Mouse (Mus musculus) forebrain, postnatal 0 days (tissue): ENCODE data around the gene Rgl3. TPM values are rescaled to one million over a fixed set of nuclear protein-coding genes. Genes with fewer than 3 reads are reported as not detected.

Experiments used
- ATAC-seq: fragments of 200-750 bp; cut with Nextera tagmentation; 2 replicates; pipeline ENCODE4 v1.8.0; 2017; ENCODE audit warnings: mild to moderate bottlenecking, moderate library complexity
- DNase-seq: peaks from one replicate; pipeline ENCODE4 v3.0.0-alpha.2; 2015
- H3K27ac ChIP-seq: fragments of 300-500 bp; sonication (generic); 2 replicates; pipeline ENCODE4 v1.5.1; 2014; ENCODE audit warnings: low read depth, mild to moderate bottlenecking, antibody characterized with exemption, low read length, moderate library complexity, mixed read lengths
- H3K27me3 ChIP-seq: fragments of 300-500 bp; sonication (generic); 2 replicates; pipeline ENCODE4 v1.6.1; 2014; ENCODE audit warnings: mild to moderate bottlenecking, low read length, mixed read lengths; ENCODE audit not compliant: insufficient read depth
- H3K36me3 ChIP-seq: fragments of 300-500 bp; sonication (generic); 2 replicates; pipeline ENCODE4 v1.6.1; 2014; ENCODE audit warnings: mild to moderate bottlenecking, moderate library complexity; ENCODE audit not compliant: insufficient read depth
- H3K4me1 ChIP-seq: fragments of 300-500 bp; sonication (generic); 2 replicates; pipeline ENCODE4 v1.6.1; 2014; ENCODE audit warnings: antibody characterized with exemption; ENCODE audit not compliant: insufficient read depth
- H3K4me2 ChIP-seq: fragments of 300-500 bp; sonication (generic); 2 replicates; pipeline ENCODE4 v1.6.1; 2014; ENCODE audit warnings: low read depth, mild to moderate bottlenecking, moderate library complexity
- H3K4me3 ChIP-seq: fragments of 300-500 bp; sonication (generic); 2 replicates; pipeline ENCODE4 v1.5.1; 2014; ENCODE audit warnings: low read depth, low read length, mixed read lengths
- H3K9ac ChIP-seq: fragments of 300-500 bp; sonication (generic); 2 replicates; pipeline ENCODE4 v1.6.1; 2014; ENCODE audit warnings: mild to moderate bottlenecking
- H3K9me3 ChIP-seq: fragments of 300-500 bp; sonication (generic); 2 replicates; pipeline ENCODE4 v1.6.1; 2016; ENCODE audit warnings: low read length
- CTCF ChIP-seq: sonication (generic); IDR thresholded peaks from 2 replicates; pipeline ENCODE4 v1.5.1; 2016; ENCODE audit warnings: antibody characterized with exemption, control low read depth, low read depth
- WGBS: fragments of 180-500 bp; shearing (Covaris S2); extraction: QIAGEN DNeasy Blood & Tissue Kit; methylation state at CpG from one replicate; pipeline ENCODE4 v1.1.7; 2014; 5-methylcytosine and 5-hydroxymethylcytosine counted together
- polyA plus RNA-seq: library from polyadenylated mRNA; unstranded; fragments of >200 nt; fragmentation: Nextera tagmentation; extraction: Ambion mirVana; gene quantifications from 2 replicates; pipeline ENCODE4 v1.2.1, GENCODE M21; 2015
- total RNA-seq: library from RNA; depleted of rRNA; stranded (reverse); fragments of >200 nt; gene quantifications from 2 replicates; pipeline ENCODE4 v1.2.3, GENCODE M21; 2014

Gene Rgl3
- total and polyA plus RNA-seq, 2 experiments from 2014 or later: 0.24 to 1.0 TPM

DNA sequence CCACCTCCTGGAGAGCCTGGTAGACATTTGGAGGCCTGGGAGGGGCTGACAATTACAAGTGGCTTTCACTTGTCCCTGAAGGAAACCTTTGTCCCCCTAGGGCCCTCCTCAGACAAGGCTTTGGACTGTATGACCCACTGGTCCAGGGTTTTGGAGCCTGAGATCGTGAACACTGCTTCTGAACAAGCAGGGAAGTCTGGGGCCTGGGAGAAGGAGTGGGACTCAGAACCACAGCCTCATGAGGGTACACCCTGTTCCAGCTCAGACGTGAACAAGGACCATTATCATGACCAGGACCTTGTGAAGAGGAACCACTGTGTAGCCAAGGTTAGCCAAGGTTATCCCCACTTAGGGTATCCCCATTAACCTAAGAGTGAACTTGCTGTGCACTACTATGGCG is 60.0 kb downstream of the Rgl3 start:
- no peak for ATAC-seq
- no peak for TF ChIP-seq CTCF
- H3K27me3 ChIP-seq: no peaks in the 10 kb centered on the region

DNA sequence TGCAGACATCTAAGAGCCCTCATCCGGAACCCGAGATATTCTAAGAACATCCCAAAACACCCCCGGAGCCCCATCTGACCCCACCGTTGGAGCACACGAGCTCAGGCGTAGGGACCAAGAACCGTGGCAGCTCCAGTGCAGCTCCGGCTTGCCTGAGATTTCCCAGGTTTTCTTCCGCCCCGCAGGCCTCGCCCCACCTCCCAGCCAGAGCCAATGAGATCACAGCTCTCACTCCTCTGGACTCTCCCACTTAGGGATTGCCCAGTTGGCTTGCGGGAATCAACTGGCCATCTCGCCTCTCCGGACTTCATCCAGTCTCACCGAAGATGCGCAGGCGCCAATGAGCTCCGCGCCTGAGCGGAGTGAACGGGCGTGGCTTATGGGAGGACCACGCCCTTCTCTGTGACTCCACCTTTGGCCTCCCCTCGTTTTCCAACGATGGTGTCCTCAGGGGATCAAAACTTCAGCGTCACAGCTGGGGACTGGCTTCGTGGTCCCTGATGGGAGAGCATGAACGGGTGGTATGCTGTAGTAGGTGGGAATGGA is 62.0 kb downstream of the Rgl3 start, which contains the start of the genes Ccdc159 and Tmem205:
Gene Ccdc159 (plus strand): TSS at position 264 of the 546 bp plus-strand sequence.
Gene Tmem205 (minus strand): TSS at position 349 of the 546 bp plus-strand sequence.
- DNase-seq: peak; percentile 96
- Histone ChIP-seq H3K36me3 (0 out of 2 replicates have a peak, but pooled peaks cover 3% of the 10 kb centered on the region), H3K9ac (peak within 1 kb of the TSS; percentile 63), H3K4me2 (peak within 1 kb of the TSS; percentile 54), H3K4me1 (peaks cover 10% of the 10 kb centered on the region; the same call in 1 of the 2 replicates), H3K9me3 (no peaks in the 10 kb centered on the region), H3K4me3 (peak within 1 kb of the TSS; percentile 54), H3K27ac (peak within 1 kb of the TSS; percentile 64), H3K27me3 (no peaks in the 10 kb centered on the region)
- under 1% methylated on average over 28 of the region's 28 CpGs for WGBS
- peak; percentile 97 for ATAC-seq
- TF ChIP-seq CTCF: no peak

More for the DNA sequence above, 60.0 kb downstream of the Rgl3 start:
- DNase-seq: no peak
- H3K4me2 ChIP-seq: no peak overlapping the region
- H3K36me3 ChIP-seq: 0 out of 2 replicates have a peak, but pooled peaks cover 3% of the 10 kb centered on the region
- 84% methylated on average over 3 of the region's 3 CpGs for WGBS
- H3K4me1 ChIP-seq: peaks cover 10% of the 10 kb centered on the region; the same call in 1 of the 2 replicates
- no peak overlapping the region for H3K27ac ChIP-seq
- no peak overlapping the region for H3K4me3 ChIP-seq
- no peaks in the 10 kb centered on the region for H3K9me3 ChIP-seq
- no peak overlapping the region for H3K9ac ChIP-seq

DNA sequence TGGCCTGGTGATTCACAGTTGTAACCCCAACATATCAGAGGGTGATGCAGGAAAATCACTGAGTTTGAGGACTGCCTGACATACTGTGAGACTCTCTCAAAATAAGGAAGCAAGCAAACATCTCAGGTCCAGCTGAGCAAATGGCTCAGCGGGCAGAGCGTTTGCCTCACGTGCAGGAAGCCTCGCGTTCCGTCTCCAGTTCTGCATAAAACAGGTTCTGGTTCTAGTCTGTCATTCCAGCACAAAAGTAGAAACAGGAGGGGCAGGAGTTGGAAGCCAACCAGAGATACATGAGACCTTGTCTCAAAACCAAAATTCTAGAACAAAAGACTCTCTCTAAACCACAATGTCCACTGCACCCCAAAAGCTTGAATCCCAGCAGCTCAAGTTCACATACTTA is 62.5 kb downstream of the Rgl3 start:
- DNase-seq (no peak), ATAC-seq (peak; percentile 15; the same call in 1 of the 2 replicates)
- Histone ChIP-seq H3K4me2 (peak overlapping the region; percentile 54), H3K4me1 (peaks cover 10% of the 10 kb centered on the region; the same call in 1 of the 2 replicates), H3K27ac (peak overlapping the region; percentile 64), H3K9ac (peak overlapping the region; percentile 63), H3K27me3 (no peaks in the 10 kb centered on the region), H3K4me3 (peak overlapping the region; percentile 54), H3K9me3 (no peaks in the 10 kb centered on the region), H3K36me3 (0 out of 2 replicates have a peak, but pooled peaks cover 3% of the 10 kb centered on the region)
- TF ChIP-seq CTCF: no peak
- WGBS: 0% methylated on average over 6 of the region's 6 CpGs

DNA sequence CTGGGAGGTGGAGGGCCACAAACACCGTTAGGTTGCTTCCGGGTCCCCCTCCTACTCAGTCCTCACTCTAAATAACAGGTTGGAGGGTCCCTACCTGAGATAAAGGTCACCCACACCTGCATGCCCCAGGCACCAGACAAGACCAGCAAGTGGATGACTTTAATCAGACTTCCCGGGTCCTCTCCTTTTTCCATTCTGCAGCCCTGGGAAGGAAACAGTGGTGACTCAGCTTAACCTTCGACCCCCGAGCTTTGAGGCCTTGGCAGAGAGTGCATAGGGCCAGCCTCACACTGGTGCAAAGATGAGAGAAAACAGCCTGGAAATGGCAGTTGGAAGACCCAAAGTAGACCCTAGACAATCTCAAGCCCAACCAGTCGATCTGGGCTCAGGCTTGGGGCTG is 63.1 kb downstream of the Rgl3 start:
- H3K27ac ChIP-seq: peak overlapping the region; percentile 64; the same call in 1 of the 2 replicates
- H3K4me3 ChIP-seq: no peak overlapping the region; the same call in 1 of the 2 replicates
- WGBS: 78% methylated on average over 6 of the region's 6 CpGs
- no peaks in the 10 kb centered on the region for H3K9me3 ChIP-seq
- no peaks in the 10 kb centered on the region for H3K27me3 ChIP-seq
- H3K9ac ChIP-seq: peak overlapping the region; percentile 63
- no peak for ATAC-seq
- no peak for TF ChIP-seq CTCF
- peaks cover 10% of the 10 kb centered on the region; the same call in 1 of the 2 replicates for H3K4me1 ChIP-seq
- DNase-seq: no peak
- peak overlapping the region; percentile 54 for H3K4me2 ChIP-seq
- H3K36me3 ChIP-seq: 0 out of 2 replicates have a peak, but pooled peaks cover 3% of the 10 kb centered on the region

DNA sequence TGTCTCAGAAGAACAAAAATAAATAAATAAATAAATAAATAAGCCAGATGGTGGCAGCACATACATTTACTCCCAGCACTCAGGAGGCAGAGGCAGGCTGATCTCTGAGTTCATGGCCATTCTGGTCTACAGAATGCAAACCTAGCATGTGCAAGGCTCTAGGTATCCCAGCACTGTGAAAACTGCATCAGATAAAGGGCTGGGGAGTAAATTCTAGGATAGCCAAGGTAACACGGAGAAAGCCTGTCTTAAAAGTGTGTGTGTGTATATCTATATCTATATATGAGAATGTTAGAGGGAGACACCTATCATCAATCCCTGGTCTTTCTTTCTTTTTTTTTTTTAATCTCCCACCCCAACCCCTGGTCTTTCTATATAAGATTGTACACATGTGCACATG is 63.7 kb downstream of the Rgl3 start:
- H3K4me1 ChIP-seq: peaks cover 10% of the 10 kb centered on the region; the same call in 1 of the 2 replicates
- H3K9ac ChIP-seq: no peak overlapping the region
- DNase-seq (no peak), ATAC-seq (no peak)
- 0 out of 2 replicates have a peak, but pooled peaks cover 3% of the 10 kb centered on the region for H3K36me3 ChIP-seq
- no peak overlapping the region for H3K27ac ChIP-seq
- H3K4me2 ChIP-seq: no peak overlapping the region
- no peak for TF ChIP-seq CTCF
- no peaks in the 10 kb centered on the region for H3K9me3 ChIP-seq
- H3K4me3 ChIP-seq: no peak overlapping the region
- no peaks in the 10 kb centered on the region for H3K27me3 ChIP-seq
- WGBS: 100% methylated on average over 1 of the region's 1 CpGs

DNA sequence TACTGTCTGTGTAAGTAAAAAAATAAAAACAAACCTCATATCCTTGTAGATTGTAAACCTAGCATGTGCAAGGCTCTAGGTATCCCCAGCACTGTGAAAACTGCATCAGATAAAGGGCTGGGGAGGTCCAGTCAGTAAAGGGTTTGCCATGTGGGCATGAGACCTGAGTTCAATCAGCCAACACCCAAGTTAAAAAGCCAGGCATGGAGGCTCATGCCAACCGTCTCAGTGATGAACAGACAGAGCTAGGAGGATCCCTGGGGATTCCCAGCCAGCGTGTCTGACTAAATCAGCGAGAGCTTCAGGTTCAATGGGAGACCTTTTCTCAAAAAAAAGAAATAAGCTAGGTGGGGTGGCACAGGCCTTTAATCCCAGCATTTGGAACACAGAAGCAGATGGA is 64.2 kb downstream of the Rgl3 start:
- TF ChIP-seq CTCF: no peak
- H3K9me3 ChIP-seq: no peaks in the 10 kb centered on the region
- 91% methylated on average over 3 of the region's 3 CpGs for WGBS
- DNase-seq: no peak
- H3K4me1 ChIP-seq: peaks cover 10% of the 10 kb centered on the region; the same call in 1 of the 2 replicates
- no peak overlapping the region for H3K27ac ChIP-seq
- no peak overlapping the region for H3K4me3 ChIP-seq
- 0 out of 2 replicates have a peak, but pooled peaks cover 3% of the 10 kb centered on the region for H3K36me3 ChIP-seq
- no peaks in the 10 kb centered on the region for H3K27me3 ChIP-seq
- H3K4me2 ChIP-seq: no peak overlapping the region
- no peak overlapping the region for H3K9ac ChIP-seq
- no peak for ATAC-seq

DNA sequence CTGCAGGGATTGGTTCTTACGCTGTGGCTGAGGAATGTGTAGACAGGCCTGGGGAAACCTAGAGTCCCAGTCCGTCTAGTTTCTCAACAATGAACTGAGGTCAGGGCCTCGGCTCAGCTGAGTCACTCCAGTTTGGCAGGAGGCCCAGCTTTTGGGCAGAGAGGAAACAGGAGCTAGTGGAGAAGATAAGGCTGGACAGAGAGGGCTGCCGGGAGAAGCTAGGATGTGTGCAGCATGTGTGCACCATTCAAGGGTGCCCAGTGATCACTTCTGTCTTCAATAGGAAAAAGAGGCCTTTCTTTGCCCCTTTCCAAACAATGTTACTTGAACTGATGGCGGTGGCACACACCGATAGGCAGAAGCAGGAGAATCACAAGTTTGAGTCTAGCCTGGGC is 65.2 kb downstream of the Rgl3 start:
- no peak overlapping the region for H3K27ac ChIP-seq
- no peaks in the 10 kb centered on the region for H3K27me3 ChIP-seq
- ATAC-seq (no peak), DNase-seq (no peak)
- H3K4me2 ChIP-seq: no peak overlapping the region
- H3K36me3 ChIP-seq: 0 out of 2 replicates have a peak, but pooled peaks cover 3% of the 10 kb centered on the region
- H3K4me1 ChIP-seq: peaks cover 10% of the 10 kb centered on the region; the same call in 1 of the 2 replicates
- H3K4me3 ChIP-seq: no peak overlapping the region
- 62% methylated on average over 6 of the region's 6 CpGs for WGBS
- TF ChIP-seq CTCF: no peak
- no peak overlapping the region for H3K9ac ChIP-seq
- no peaks in the 10 kb centered on the region for H3K9me3 ChIP-seq
